Mouse (Mus musculus) CH12.LX (cell line): ENCODE data around the gene Hebp1.

Experiments used
- BHLHE40 ChIP-seq: IDR thresholded peaks from 2 replicates; pipeline ENCODE4 v1.6.1; 2011; ENCODE audit warnings: mild to moderate bottlenecking, low read depth, low read length, improper control_type of control experiment
- CTCF ChIP-seq, 2 experiments: IDR thresholded peaks in 1 of 2; conservative IDR thresholded peaks in 1 of 2; 2 replicates each; pipeline ENCODE4 v1.5.1; 2011 to 2012; ENCODE audit warnings: low read depth in 2 of 2, low read length in 2 of 2, improper control_type of control experiment in 1 of 2, inconsistent platforms in 1 of 2, mild to moderate bottlenecking in 1 of 2, moderate library complexity in 1 of 2
- HCFC1 ChIP-seq: IDR thresholded peaks from 2 replicates; pipeline ENCODE4 v1.6.1; 2012; ENCODE audit warnings: low read depth, mild to moderate bottlenecking, inconsistent platforms, low read length, improper control_type of control experiment
- JUND ChIP-seq: conservative IDR thresholded peaks from 2 replicates; pipeline ENCODE4 v1.6.1; 2011; ENCODE audit warnings: low read depth, low read length, improper control_type of control experiment
- MAFK ChIP-seq: IDR thresholded peaks from 2 replicates; pipeline ENCODE4 v1.6.1; 2011; ENCODE audit warnings: low read length, improper control_type of control experiment; ENCODE audit not compliant: insufficient replicate concordance
- POLR2A ChIP-seq: IDR thresholded peaks from 2 replicates; pipeline ENCODE4 v1.6.1; 2011; ENCODE audit warnings: low read depth, mild to moderate bottlenecking, improper control_type of control experiment, low read length
- SMC3 ChIP-seq: IDR thresholded peaks from 2 replicates; pipeline ENCODE4 v1.6.1; 2011; ENCODE audit warnings: low read depth, low read length, improper control_type of control experiment

DNA sequence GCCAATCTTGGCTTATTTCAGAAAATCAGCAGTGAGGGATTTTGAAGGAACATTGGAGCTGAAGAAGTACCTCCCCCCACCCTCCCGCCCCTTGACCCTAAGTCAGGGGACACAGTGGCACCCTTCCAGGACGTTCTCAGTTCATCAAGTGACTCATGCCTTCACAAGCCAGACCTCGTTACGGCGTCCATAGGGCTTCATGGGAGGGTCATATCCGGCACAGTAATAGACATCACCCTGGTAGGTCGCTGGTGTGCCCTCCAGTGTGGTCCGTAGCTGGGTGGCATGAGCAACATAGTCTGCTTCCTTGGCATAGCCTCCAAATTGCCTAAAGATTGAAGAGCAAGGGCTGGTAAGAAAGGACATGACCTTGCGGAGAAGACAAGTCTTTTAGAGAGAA, 60.1 kb downstream of the Hebp1 start:
- TF ChIP-seq POLR2A (no peak), MAFK (no peak), JUND (no peak), CTCF (conservative IDR thresholded peaks at IDR 0.05 in 1 of 2, IDR thresholded peaks at IDR 0.05 in 1 of 2; ENCODE audit: low read depth in 2 of 2, low read length in 2 of 2) (no peak), HCFC1 (no peak), BHLHE40 (no peak), SMC3 (no peak)
